Mouse (Mus musculus) forebrain, embryonic 13.5 days (tissue): ENCODE data around the gene Atp6v1fnb. TPM values are rescaled to one million over a fixed set of nuclear protein-coding genes. Genes with fewer than 3 reads are reported as not detected.
A peak's percentile ranks its signal among the peaks of the same experiment; 100 is the strongest.

Source experiments
- ATAC-seq: fragments of 200-750 bp; cut with Nextera tagmentation; 2 replicates; pipeline ENCODE4 v1.8.0; 2017
- H3K27ac ChIP-seq: fragments of 300-500 bp; sonication (generic); 2 replicates; pipeline ENCODE4 v1.5.1; 2015; ENCODE audit warnings: inconsistent platforms, mild to moderate bottlenecking, moderate library complexity
- H3K27me3 ChIP-seq: fragments of 300-500 bp; sonication (generic); 2 replicates; pipeline ENCODE4 v1.6.1; 2015; ENCODE audit warnings: mild to moderate bottlenecking, inconsistent platforms
- H3K36me3 ChIP-seq: fragments of 300-500 bp; sonication (generic); 2 replicates; pipeline ENCODE4 v1.6.1; 2015; ENCODE audit warnings: mild to moderate bottlenecking, inconsistent platforms; ENCODE audit not compliant: poor library complexity, severe bottlenecking
- H3K4me1 ChIP-seq: fragments of 300-500 bp; sonication (generic); 2 replicates; pipeline ENCODE4 v1.6.1; 2015; ENCODE audit warnings: inconsistent platforms
- H3K4me2 ChIP-seq: fragments of 300-500 bp; sonication (generic); 2 replicates; pipeline ENCODE4 v1.6.1; 2015; ENCODE audit warnings: inconsistent platforms, mild to moderate bottlenecking, moderate library complexity
- H3K4me3 ChIP-seq: fragments of 300-500 bp; sonication (generic); 2 replicates; pipeline ENCODE4 v1.5.1; 2015; ENCODE audit warnings: mild to moderate bottlenecking, inconsistent platforms
- H3K9ac ChIP-seq: fragments of 300-500 bp; sonication (generic); 2 replicates; pipeline ENCODE4 v1.6.1; 2015; ENCODE audit warnings: mild to moderate bottlenecking, inconsistent platforms
- H3K9me3 ChIP-seq: fragments of 300-500 bp; sonication (generic); replicated peaks from 2 replicates; pipeline ENCODE4 v1.6.1; 2016; ENCODE audit warnings: inconsistent platforms
- WGBS: fragments of 180-500 bp; shearing (Covaris S2); methylation state at CpG from one replicate; pipeline ENCODE4 v1.1.7; 2015; 5-methylcytosine and 5-hydroxymethylcytosine counted together
- polyA plus RNA-seq: library from polyadenylated mRNA; unstranded; fragments of >200 nt; fragmentation: Nextera tagmentation; extraction: Ambion mirVana; gene quantifications from 2 replicates; pipeline ENCODE4 v1.2.1, GENCODE M21; 2015

The Atp6v1fnb gene
- polyA plus RNA-seq, 1 experiment from 2014 or later, result 0.41 TPM

- Histone ChIP-seq H3K9me3 (no peaks in the 10 kb centered on the region), H3K36me3 (no peaks in the 10 kb centered on the region), H3K9ac (no peak overlapping the region), H3K4me3 (peak overlapping the region; percentile 49), H3K27me3 (peaks cover 50% of the 10 kb centered on the region), H3K27ac (no peak overlapping the region), H3K4me2 (peak overlapping the region; percentile 68), H3K4me1 (peaks cover 12% of the 10 kb centered on the region)
- WGBS, result 25% methylated on average over 8 of the region's 8 CpGs
- peak; percentile 17; the same call in 1 of the 2 replicates for ATAC-seq
Observed at GRCm38 (mm10) chr6:29506834-29507233, 35.6 kb downstream of the Atp6v1fnb start.

- Histone ChIP-seq H3K27ac (no peak within 1 kb of the TSS), H3K9ac (peak within 1 kb of the TSS; percentile 63), H3K4me3 (peak within 1 kb of the TSS; percentile 49), H3K9me3 (no peaks in the 10 kb centered on the region), H3K36me3 (no peaks in the 10 kb centered on the region), H3K4me2 (peak within 1 kb of the TSS; percentile 68), H3K27me3 (peaks cover 50% of the 10 kb centered on the region), H3K4me1 (peaks cover 12% of the 10 kb centered on the region)
- WGBS, result 2% methylated on average over 46 of the region's 47 CpGs
- peak; percentile 79 for ATAC-seq
Observed at GRCm38 (mm10) chr6:29507447-29508309, 36.4 kb downstream of the Atp6v1fnb start, which contains the start of gene Kcp. Gene Kcp (minus strand): TSS chr6:29507952.

- Histone ChIP-seq H3K4me2 (no peak overlapping the region), H3K4me1 (peaks cover 18% of the 10 kb centered on the region), H3K27me3 (peaks cover 50% of the 10 kb centered on the region), H3K9ac (no peak overlapping the region), H3K36me3 (no peaks in the 10 kb centered on the region), H3K27ac (no peak overlapping the region), H3K4me3 (no peak overlapping the region), H3K9me3 (no peaks in the 10 kb centered on the region)
- no peak for ATAC-seq
- 62% methylated on average over 2 of the region's 2 CpGs for WGBS
Observed at GRCm38 (mm10) chr6:29509086-29509485, 37.8 kb downstream of the Atp6v1fnb start.

- Histone ChIP-seq H3K9ac (0 out of 2 replicates have a peak overlapping the region, but pooled peaks have one; percentile 26), H3K36me3 (no peaks in the 10 kb centered on the region), H3K27me3 (peaks cover 33% of the 10 kb centered on the region), H3K27ac (no peak overlapping the region), H3K4me2 (peak overlapping the region; percentile 49), H3K4me3 (peak overlapping the region; percentile 9), H3K9me3 (no peaks in the 10 kb centered on the region), H3K4me1 (peaks cover 5% of the 10 kb centered on the region; the same call in 1 of the 2 replicates)
- peak; percentile 45 for ATAC-seq
- WGBS, result 1% methylated on average over 11 of the region's 11 CpGs
Observed at GRCm38 (mm10) chr6:29513284-29513683, 42.0 kb downstream of the Atp6v1fnb start.

- H3K4me1 ChIP-seq, result peaks cover 5% of the 10 kb centered on the region; the same call in 1 of the 2 replicates
- peak; percentile 30; the same call in 1 of the 2 replicates for ATAC-seq
Observed at GRCm38 (mm10) chr6:29517139-29517538, 45.9 kb downstream of the Atp6v1fnb start.

GRCm38 (mm10) chr6:29522626-29523300, 51.5 kb downstream of the Atp6v1fnb start:
- Histone ChIP-seq H3K36me3 (no peaks in the 10 kb centered on the region), H3K9me3 (peaks cover 3% of the 10 kb centered on the region; the same call in 1 of the 2 replicates), H3K27me3 (peaks cover 44% of the 10 kb centered on the region), H3K4me2 (no peak overlapping the region), H3K27ac (no peak overlapping the region), H3K9ac (no peak overlapping the region), H3K4me3 (no peak overlapping the region), H3K4me1 (peaks cover 19% of the 10 kb centered on the region)
- ATAC-seq, result no peak
- WGBS, result 82% methylated on average over 6 of the region's 6 CpGs

More at GRCm38 (mm10) chr6:29517139-29517538, 45.9 kb downstream of the Atp6v1fnb start:
- Histone ChIP-seq H3K4me3 (no peak overlapping the region), H3K4me2 (no peak overlapping the region), H3K36me3 (no peaks in the 10 kb centered on the region), H3K9ac (no peak overlapping the region), H3K9me3 (peaks cover 3% of the 10 kb centered on the region; the same call in 1 of the 2 replicates), H3K27me3 (peaks cover 16% of the 10 kb centered on the region), H3K27ac (no peak overlapping the region)
- 4% methylated on average over 5 of the region's 5 CpGs for WGBS

Other genes starting within 250 kb of the Atp6v1fnb start
- gene Hilpda, start 198.9 kb upstream of the Atp6v1fnb start, polyA plus RNA-seq, result 38.3 and 38.6 TPM in 2 replicates
- 0.67 and 0.75 TPM in 2 replicates for gene Fam71f2, start 191.8 kb upstream of the Atp6v1fnb start, polyA plus RNA-seq
- not detected in 2 replicates for gene Fam71f1, start 152.3 kb upstream of the Atp6v1fnb start, polyA plus RNA-seq
- gene Calu, start 123.4 kb upstream of the Atp6v1fnb start, polyA plus RNA-seq, result 163 and 177 TPM in 2 replicates
- 0.44 TPM in 2 replicates for gene Opn1sw, start 83.0 kb upstream of the Atp6v1fnb start, polyA plus RNA-seq
- 34.3 and 37.0 TPM in 2 replicates for gene Ccdc136, start 75.1 kb upstream of the Atp6v1fnb start, polyA plus RNA-seq
- gene Flnc, start 38.2 kb upstream of the Atp6v1fnb start, polyA plus RNA-seq, result 1.5 and 1.6 TPM in 2 replicates
- 289 and 294 TPM in 2 replicates for gene Atp6v1f, start 3.7 kb upstream of the Atp6v1fnb start, polyA plus RNA-seq
- gene Kcp, start 36.5 kb downstream of the Atp6v1fnb start, polyA plus RNA-seq, result 6.3 and 8.0 TPM in 2 replicates
- gene Irf5, start 55.2 kb downstream of the Atp6v1fnb start, polyA plus RNA-seq, result 1.0 and 1.2 TPM in 2 replicates
- 102 and 110 TPM in 2 replicates for gene Tnpo3, start 138.4 kb downstream of the Atp6v1fnb start, polyA plus RNA-seq
- 4.3 and 5.6 TPM in 2 replicates for gene Tspan33, start 222.8 kb downstream of the Atp6v1fnb start, polyA plus RNA-seq